Mouse (Mus musculus) bone marrow, adult 2 months (tissue): ENCODE measurements around the gene Igsf9b. TPM values are rescaled to one million over a fixed set of nuclear protein-coding genes. Genes with fewer than 3 reads are reported as not detected.

ENCODE experiments used
- H3K27ac ChIP-seq: fragments of 200-500 bp; 2 replicates; pipeline ENCODE4 v1.5.1; 2012; ENCODE audit warnings: low read depth, mild to moderate bottlenecking, control low read depth, inconsistent platforms, low read length; ENCODE audit not compliant: control insufficient read depth, poor library complexity, insufficient read depth
- H3K4me1 ChIP-seq: fragments of 200-500 bp; 2 replicates; pipeline ENCODE4 v1.6.1; 2011; ENCODE audit warnings: low read length; ENCODE audit not compliant: control insufficient read depth, insufficient read depth
- H3K4me3 ChIP-seq: fragments of 200-500 bp; replicated peaks from 2 replicates; pipeline ENCODE3; 2011; ENCODE audit warnings: mild to moderate bottlenecking, low read depth, low read length, control low read depth; ENCODE audit not compliant: control insufficient read depth
- CTCF ChIP-seq: fragments of 200-500 bp; IDR thresholded peaks from 2 replicates; pipeline ENCODE4 v1.5.1; 2011; ENCODE audit warnings: low read length, control low read depth; ENCODE audit not compliant: control insufficient read depth, insufficient read depth
- POLR2A ChIP-seq: fragments of 200-500 bp; IDR thresholded peaks from 2 replicates; pipeline ENCODE4 v1.6.1; 2011; ENCODE audit warnings: low read depth, mild to moderate bottlenecking, control low read depth, low read length, borderline replicate concordance; ENCODE audit not compliant: control insufficient read depth
- WGBS: fragments of 180-500 bp; shearing (Covaris S2); methylation state at CpG from one replicate; pipeline ENCODE4 v1.1.7; 2018; 5-methylcytosine and 5-hydroxymethylcytosine counted together
- polyA plus RNA-seq: library from polyadenylated mRNA; stranded (reverse); fragments of >200 nt; gene quantifications from 2 replicates; pipeline ENCODE4 v1.2.4, GENCODE M21; 2011; ENCODE audit warnings: low replicate concordance; ENCODE audit not compliant: missing spikeins, insufficient read depth, insufficient read length

The Igsf9b gene
- polyA plus RNA-seq, 1 experiment: 0.37 TPM

GRCm38 (mm10) chr9:27369108-27369507 is 70.1 kb downstream of the Igsf9b start:
- no peaks in the 10 kb centered on the region for H3K4me1 ChIP-seq
- WGBS: 80% methylated on average over 2 of the region's 2 CpGs
- TF ChIP-seq POLR2A (no peak), CTCF (no peak)

DNA sequence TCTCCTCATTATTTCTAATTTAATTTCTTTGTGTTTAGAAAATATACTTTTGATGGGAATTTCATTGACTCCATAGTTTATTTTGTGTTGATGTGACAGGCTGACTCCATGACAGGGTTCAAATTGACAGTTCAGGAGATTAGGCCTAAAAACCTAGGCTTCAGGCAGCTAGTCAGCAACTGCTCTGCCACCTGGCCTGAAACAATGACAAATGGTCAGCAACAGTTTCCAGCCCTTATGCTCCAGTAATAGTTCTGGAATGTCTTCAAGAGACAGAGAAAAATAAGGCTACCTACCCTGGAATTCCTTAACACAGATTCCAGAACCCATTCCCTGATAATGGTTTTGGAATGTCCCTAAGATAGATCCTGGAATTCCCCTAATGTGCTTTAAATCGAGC is 76.7 kb downstream of the Igsf9b start:
- H3K4me3 ChIP-seq: no peak overlapping the region
- TF ChIP-seq CTCF: no peak
- TF ChIP-seq POLR2A: no peak
- H3K4me1 ChIP-seq: no peaks in the 10 kb centered on the region
- H3K27ac ChIP-seq: no peak overlapping the region
- 48% methylated on average over 1 of the region's 1 CpGs for WGBS

More at GRCm38 (mm10) chr9:27369108-27369507, 70.1 kb downstream of the Igsf9b start:
- H3K4me3 ChIP-seq: no peak overlapping the region
- no peak overlapping the region for H3K27ac ChIP-seq

GRCm38 (mm10) chr9:27386951-27387350 is 87.9 kb downstream of the Igsf9b start:
- WGBS: 78% methylated on average over 3 of the region's 3 CpGs
- Histone ChIP-seq H3K4me1 (no peaks in the 10 kb centered on the region), H3K4me3 (no peak overlapping the region), H3K27ac (no peak overlapping the region)
- TF ChIP-seq CTCF (no peak), POLR2A (no peak)

DNA sequence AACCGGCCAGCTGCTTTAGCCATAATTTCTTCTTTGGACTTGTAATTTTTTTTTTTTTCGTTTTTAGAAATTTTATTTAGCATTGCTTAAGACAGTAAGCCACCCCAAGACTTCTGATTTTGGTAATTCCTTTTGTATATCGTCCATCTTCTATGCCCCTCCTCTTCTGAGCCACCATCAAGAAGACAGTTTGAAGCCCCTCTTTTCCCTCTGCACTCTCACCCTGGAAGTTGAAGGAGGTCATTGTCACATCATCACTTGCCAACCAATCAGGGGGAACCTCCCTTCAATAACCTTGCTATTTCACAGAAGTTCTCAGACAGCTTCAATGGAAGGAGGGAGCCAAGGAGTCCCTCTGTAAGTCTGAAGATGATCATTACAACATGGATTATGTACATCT is 97.5 kb downstream of the Igsf9b start, which contains the start of gene Spata19:
Gene Spata19 (plus strand): TSS at position 301 of the 400 bp plus-strand sequence.
- Histone ChIP-seq H3K27ac (no peak within 1 kb of the TSS), H3K4me3 (no peak within 1 kb of the TSS), H3K4me1 (no peaks in the 10 kb centered on the region)
- TF ChIP-seq POLR2A (no peak), CTCF (no peak)
- WGBS: 66% methylated on average over 3 of the region's 3 CpGs

GRCm38 (mm10) chr9:27401169-27401568 is 102.2 kb downstream of the Igsf9b start:
- Histone ChIP-seq H3K4me3 (no peak overlapping the region), H3K4me1 (no peaks in the 10 kb centered on the region), H3K27ac (no peak overlapping the region)
- TF ChIP-seq CTCF (no peak), POLR2A (no peak)
- WGBS: 76% methylated on average over 4 of the region's 4 CpGs

Other genes with a start within 250 kb of the Igsf9b start
- 7.3 TPM in 1 of 2 replicates, not detected in the other for gene Jam3, start 143.8 kb upstream of the Igsf9b start, polyA plus RNA-seq
- gene Spata19, start 97.6 kb downstream of the Igsf9b start, polyA plus RNA-seq: not detected in 2 replicates